Mouse (Mus musculus): ENCODE data around the gene Taar9. TPM values are rescaled to one million over a fixed set of nuclear protein-coding genes. Genes with fewer than 3 reads are reported as not detected.
A peak's percentile ranks its signal among the peaks of the same experiment; 100 is the strongest.
"Not testable (repeated sequence)": the region's sequence is repeated elsewhere in the genome, so short reads cannot be mapped to it uniquely, and the experiment has no call there.

Taar9 gene
- total RNA-seq, 2 experiments from 2014 or later: not detected

- peak; percentile 94 for ATAC-seq (replicated peaks; ENCODE audit: poor library complexity)
Measured at GRCm38 (mm10) chr10:24080166-24080565, 29.2 kb downstream of the Taar9 start.

- not testable (repeated sequence) for ATAC-seq (replicated peaks; ENCODE audit: poor library complexity)
Measured at GRCm38 (mm10) chr10:24076200-24076599, 33.1 kb downstream of the Taar9 start, which contains the start of gene Taar8a. Taar8a (plus strand) TSS chr10:24076500.

- ATAC-seq (replicated peaks; ENCODE audit: poor library complexity): not testable (repeated sequence)
Measured at GRCm38 (mm10) chr10:24074751-24075150, 34.6 kb downstream of the Taar9 start.

- ATAC-seq (replicated peaks; ENCODE audit: poor library complexity): peak; percentile 61
Measured at GRCm38 (mm10) chr10:24058986-24059385, 50.3 kb downstream of the Taar9 start.

Other genes starting within 250 kb of the Taar9 start
- gene Vnn1, start 214.8 kb downstream of the Taar9 start, total RNA-seq (2015): 0.17 TPM in 1 of 2 replicates, not detected in the other
- gene Vnn1, start 214.8 kb downstream of the Taar9 start, total RNA-seq (2017): 0.04 TPM in 1 of 2 replicates, not detected in the other
- gene Taar1, start 189.2 kb downstream of the Taar9 start, total RNA-seq (2015): not detected in 2 replicates
- gene Taar1, start 189.2 kb downstream of the Taar9 start, total RNA-seq (2017): not detected in 2 replicates
- gene Taar2, start 171.0 kb downstream of the Taar9 start, total RNA-seq (2015): not detected in 2 replicates
- gene Taar2, start 171.0 kb downstream of the Taar9 start, total RNA-seq (2017): not detected in 2 replicates
- not detected in 2 replicates for gene Taar3, start 160.0 kb downstream of the Taar9 start, total RNA-seq (2015)
- not detected in 2 replicates for gene Taar3, start 160.0 kb downstream of the Taar9 start, total RNA-seq (2017)
- not detected in 2 replicates for gene Taar4, start 149.0 kb downstream of the Taar9 start, total RNA-seq (2015)
- not detected in 2 replicates for gene Taar4, start 149.0 kb downstream of the Taar9 start, total RNA-seq (2017)
- gene Taar5, start 138.8 kb downstream of the Taar9 start, total RNA-seq (2015): not detected in 2 replicates
- gene Taar5, start 138.8 kb downstream of the Taar9 start, total RNA-seq (2017): not detected in 2 replicates
- gene Taar6, start 123.9 kb downstream of the Taar9 start, total RNA-seq (2015): not detected in 2 replicates
- gene Taar6, start 123.9 kb downstream of the Taar9 start, total RNA-seq (2017): not detected in 2 replicates
- not detected in 2 replicates for gene Taar7a, start 116.1 kb downstream of the Taar9 start, total RNA-seq (2015)
- gene Taar7a, start 116.1 kb downstream of the Taar9 start, total RNA-seq (2017): not detected in 2 replicates
- gene Taar7b, start 109.6 kb downstream of the Taar9 start, total RNA-seq (2015): not detected in 2 replicates
- gene Taar7b, start 109.6 kb downstream of the Taar9 start, total RNA-seq (2017): not detected in 2 replicates
- not detected in 2 replicates for gene Taar7d, start 82.3 kb downstream of the Taar9 start, total RNA-seq (2015)
- not detected in 2 replicates for gene Taar7d, start 82.3 kb downstream of the Taar9 start, total RNA-seq (2017)
- gene Taar7e, start 71.9 kb downstream of the Taar9 start, total RNA-seq (2015): not detected in 2 replicates
- gene Taar7e, start 71.9 kb downstream of the Taar9 start, total RNA-seq (2017): not detected in 2 replicates
- gene Taar7f, start 60.0 kb downstream of the Taar9 start, total RNA-seq (2015): not detected in 2 replicates
- not detected in 2 replicates for gene Taar7f, start 60.0 kb downstream of the Taar9 start, total RNA-seq (2017)
- not detected in 2 replicates for gene Taar8a, start 33.0 kb downstream of the Taar9 start, total RNA-seq (2015)
- gene Taar8a, start 33.0 kb downstream of the Taar9 start, total RNA-seq (2017): not detected in 2 replicates
- not detected in 2 replicates for gene Taar8b, start 17.2 kb downstream of the Taar9 start, total RNA-seq (2015)
- not detected in 2 replicates for gene Taar8b, start 17.2 kb downstream of the Taar9 start, total RNA-seq (2017)
- gene Taar8c, start 7.6 kb downstream of the Taar9 start, total RNA-seq (2015): not detected in 2 replicates
- gene Taar8c, start 7.6 kb downstream of the Taar9 start, total RNA-seq (2017): not detected in 2 replicates
- 53.4 and 64.1 TPM in 2 replicates for gene Stx7, start 39.8 kb upstream of the Taar9 start, total RNA-seq (2015)
- gene Stx7, start 39.8 kb upstream of the Taar9 start, total RNA-seq (2017): 47.2 and 55.5 TPM in 2 replicates
- not detected in 2 replicates for gene Moxd1, start 114.0 kb upstream of the Taar9 start, total RNA-seq (2015)
- not detected in 2 replicates for gene Moxd1, start 114.0 kb upstream of the Taar9 start, total RNA-seq (2017)

All from megakaryocyte progenitor cell, adult 5-6 weeks (primary cell).